Mouse (Mus musculus) neural tube, embryonic 14.5 days (tissue): ENCODE measurements around the gene Ccdc8. TPM values are rescaled to one million over a fixed set of nuclear protein-coding genes. Genes with fewer than 3 reads are reported as not detected.

Source experiments
- ATAC-seq: fragments of 200-750 bp; cut with Nextera tagmentation; 2 replicates; pipeline ENCODE4 v1.8.0; 2017; ENCODE audit warnings: low read depth, mild to moderate bottlenecking, moderate TSS enrichment, moderate library complexity
- H3K27ac ChIP-seq: fragments of 300-500 bp; sonication (generic); 2 replicates; pipeline ENCODE4 v1.5.1; 2014; ENCODE audit warnings: low read depth, mild to moderate bottlenecking, control low read depth, low read length, moderate library complexity, mixed read lengths
- H3K27me3 ChIP-seq: fragments of 300-500 bp; sonication (generic); 2 replicates; pipeline ENCODE4 v1.6.1; 2014; ENCODE audit warnings: low read length; ENCODE audit not compliant: control insufficient read depth, insufficient read depth
- H3K36me3 ChIP-seq: fragments of 300-500 bp; sonication (generic); 2 replicates; pipeline ENCODE4 v1.6.1; 2014; ENCODE audit warnings: low read length, mixed read lengths; ENCODE audit not compliant: control insufficient read depth, insufficient read depth
- H3K4me1 ChIP-seq: fragments of 300-500 bp; sonication (generic); 2 replicates; pipeline ENCODE4 v1.6.1; 2014; ENCODE audit warnings: low read length; ENCODE audit not compliant: control insufficient read depth, insufficient read depth
- H3K4me2 ChIP-seq: fragments of 300-500 bp; sonication (generic); 2 replicates; pipeline ENCODE4 v1.6.1; 2014; ENCODE audit warnings: mild to moderate bottlenecking, low read depth, low read length, control low read depth
- H3K4me3 ChIP-seq: fragments of 300-500 bp; sonication (generic); 2 replicates; pipeline ENCODE4 v1.5.1; 2014; ENCODE audit warnings: low read depth, low read length, control low read depth, mixed read lengths
- H3K9ac ChIP-seq: fragments of 300-500 bp; sonication (generic); replicated peaks from 2 replicates; pipeline ENCODE4 v1.6.1; 2014; ENCODE audit warnings: low read depth, mild to moderate bottlenecking, control low read depth, low read length, mixed read lengths
- H3K9me3 ChIP-seq: fragments of 300-500 bp; sonication (generic); 2 replicates; pipeline ENCODE4 v1.6.1; 2016; ENCODE audit warnings: low read length; ENCODE audit not compliant: control insufficient read depth
- WGBS: fragments of 180-500 bp; shearing (Covaris S2); extraction: QIAGEN DNeasy Blood & Tissue Kit; methylation state at CpG from one replicate; pipeline ENCODE4 v1.1.7; 2014; 5-methylcytosine and 5-hydroxymethylcytosine counted together
- polyA plus RNA-seq: library from polyadenylated mRNA; unstranded; fragments of >200 nt; fragmentation: Nextera tagmentation; extraction: Ambion mirVana; gene quantifications from 2 replicates; pipeline ENCODE4 v1.2.1, GENCODE M21; 2014

The Ccdc8 gene
- polyA plus RNA-seq, 1 experiment from 2014 or later, result 2.3 TPM

GRCm38 (mm10) chr7:17026710-17027587 is 34.4 kb downstream of the Ccdc8 start:
- peak overlapping the region; percentile 78 for H3K9ac ChIP-seq
- 0 out of 2 replicates have a peak overlapping the region, but pooled peaks have one; percentile 57 for H3K27ac ChIP-seq
- no peaks in the 10 kb centered on the region for H3K9me3 ChIP-seq
- H3K4me3 ChIP-seq, result peak overlapping the region; percentile 82
- ATAC-seq, result peak; percentile 4
- no peaks in the 10 kb centered on the region for H3K27me3 ChIP-seq
- 10% methylated on average over 24 of the region's 24 CpGs for WGBS
- H3K36me3 ChIP-seq, result 0 out of 2 replicates have a peak, but pooled peaks cover 2% of the 10 kb centered on the region
- peak overlapping the region; percentile 89 for H3K4me2 ChIP-seq
- H3K4me1 ChIP-seq, result peaks cover 14% of the 10 kb centered on the region

DNA sequence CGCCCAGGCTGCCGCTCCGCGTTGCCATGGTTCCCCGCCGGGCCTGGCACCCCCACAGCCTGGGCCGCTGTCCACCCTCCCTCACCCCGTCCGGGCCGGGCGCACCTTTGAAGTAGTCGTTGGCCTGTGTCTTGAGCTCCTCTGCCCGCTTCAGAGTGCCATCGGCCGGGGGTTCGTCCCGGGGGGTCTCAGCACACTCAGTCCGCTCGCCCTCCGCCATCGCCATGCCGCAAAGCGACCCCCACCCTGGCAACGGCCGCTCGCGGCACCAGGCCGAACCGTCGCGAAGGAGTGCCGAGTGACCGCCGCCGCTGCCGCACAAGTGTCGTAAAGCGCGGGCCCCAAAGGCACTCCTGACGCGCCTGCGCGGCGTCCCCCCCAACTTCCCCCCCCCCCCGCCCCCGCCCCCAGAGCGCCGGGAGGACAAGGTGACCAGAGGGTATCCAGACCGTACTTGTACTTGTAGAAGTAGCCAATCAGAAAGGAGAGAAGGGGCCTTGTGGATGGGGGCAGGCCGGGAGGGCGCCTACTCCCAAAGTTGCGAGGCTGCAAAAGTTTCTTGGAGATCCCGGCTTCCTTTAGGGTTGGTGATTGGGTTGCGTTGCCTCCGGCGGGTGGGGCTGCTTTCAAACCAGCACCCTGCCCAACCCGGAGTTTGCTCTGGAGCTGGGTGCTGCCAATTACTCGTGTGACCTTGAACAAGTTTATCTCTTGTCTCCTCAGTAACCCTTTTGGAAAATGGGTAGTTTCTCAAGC is 35.3 kb downstream of the Ccdc8 start, which contains the start of gene Ppp5c:
Ppp5c (minus strand) TSS at position 337 of the 756 bp plus-strand sequence.
- Histone ChIP-seq H3K4me2 (peak within 1 kb of the TSS; percentile 89), H3K36me3 (no peaks in the 10 kb centered on the region), H3K27ac (0 out of 2 replicates have a peak within 1 kb of the TSS, but pooled peaks have one; percentile 57), H3K9me3 (no peaks in the 10 kb centered on the region), H3K27me3 (no peaks in the 10 kb centered on the region), H3K4me3 (peak within 1 kb of the TSS; percentile 82), H3K9ac (peak within 1 kb of the TSS; percentile 78), H3K4me1 (peaks cover 14% of the 10 kb centered on the region)
- peak; percentile 87 for ATAC-seq
- WGBS, result under 1% methylated on average over 55 of the region's 58 CpGs

DNA sequence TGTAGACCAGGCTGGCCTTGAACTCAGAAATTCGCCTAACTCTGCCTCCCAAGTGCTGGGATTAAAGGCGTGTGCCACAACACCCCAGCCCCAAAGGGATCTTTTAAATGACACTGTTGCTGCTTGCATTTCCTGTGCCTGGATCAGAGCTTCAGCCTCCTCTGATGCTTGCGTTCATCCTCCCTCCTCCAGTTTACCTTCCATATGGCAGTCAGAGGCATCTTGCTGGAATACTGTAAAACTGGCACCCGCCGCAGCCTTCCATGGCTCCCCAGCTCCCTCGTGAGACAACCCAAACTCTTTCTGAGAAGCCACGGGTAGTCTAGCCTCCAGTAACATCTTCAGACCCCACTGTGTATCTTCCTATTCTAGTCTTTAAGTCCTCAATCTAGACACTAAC is 36.4 kb downstream of the Ccdc8 start:
- Histone ChIP-seq H3K4me2 (no peak overlapping the region), H3K27ac (no peak overlapping the region), H3K9me3 (no peaks in the 10 kb centered on the region), H3K27me3 (no peaks in the 10 kb centered on the region), H3K4me1 (peaks cover 14% of the 10 kb centered on the region), H3K9ac (no peak overlapping the region), H3K36me3 (no peaks in the 10 kb centered on the region), H3K4me3 (no peak overlapping the region)
- ATAC-seq, result no peak
- 77% methylated on average over 7 of the region's 7 CpGs for WGBS

DNA sequence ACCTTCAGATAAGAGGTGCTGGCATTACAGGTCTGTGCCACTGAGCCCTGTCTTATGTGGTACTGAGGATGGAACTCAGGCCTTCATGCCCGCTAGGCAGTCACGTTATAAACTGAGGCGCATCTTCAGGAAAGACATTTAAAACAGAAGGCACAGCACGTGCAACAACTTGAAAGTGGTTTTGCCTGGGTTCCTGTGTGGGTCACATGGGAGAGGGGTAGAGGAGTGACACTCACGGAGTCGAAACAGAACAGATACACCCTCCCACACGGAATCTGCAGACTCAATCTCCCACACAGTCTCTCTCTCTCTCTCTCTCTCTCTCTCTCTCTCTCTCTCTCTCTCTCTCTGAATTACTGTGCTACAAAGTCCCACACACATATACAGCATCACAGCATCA is 37.7 kb downstream of the Ccdc8 start:
- Histone ChIP-seq H3K9ac (no peak overlapping the region), H3K4me1 (peaks cover 14% of the 10 kb centered on the region), H3K4me2 (no peak overlapping the region), H3K36me3 (no peaks in the 10 kb centered on the region), H3K27me3 (no peaks in the 10 kb centered on the region), H3K4me3 (no peak overlapping the region), H3K9me3 (no peaks in the 10 kb centered on the region), H3K27ac (no peak overlapping the region)
- 86% methylated on average over 7 of the region's 7 CpGs for WGBS
- ATAC-seq, result no peak

DNA sequence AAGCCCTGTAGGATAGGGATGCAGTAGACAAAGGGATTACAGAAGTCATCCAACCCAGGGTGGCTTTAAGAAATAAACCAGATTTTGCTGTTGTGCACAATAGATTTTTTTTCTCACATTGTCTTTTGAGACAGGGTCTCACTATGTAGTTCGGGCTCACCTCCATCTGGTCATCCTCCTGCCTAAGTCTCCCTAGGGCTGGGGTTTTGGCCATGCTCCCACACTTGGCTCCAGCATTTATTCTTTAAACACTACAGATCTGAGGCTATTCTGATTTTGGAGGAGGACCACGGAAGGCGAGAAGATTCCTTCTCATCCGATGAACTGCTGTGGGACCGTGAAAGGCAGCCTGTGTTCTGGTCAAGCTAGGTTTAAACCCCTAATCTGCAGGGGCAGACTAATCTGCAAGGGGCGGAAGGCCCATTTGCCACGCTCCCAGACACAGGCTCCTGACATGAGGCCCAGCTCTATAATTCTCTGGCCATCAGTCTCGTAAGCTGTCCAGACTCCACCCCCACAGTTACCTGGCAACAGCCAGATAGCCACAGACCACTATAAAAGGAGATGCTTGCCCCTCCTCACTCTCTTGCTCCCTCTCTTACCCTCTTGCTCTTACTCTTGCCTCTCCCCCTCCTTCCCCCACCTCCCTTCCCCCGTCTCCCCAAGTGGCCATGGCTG is 45.6 kb downstream of the Ccdc8 start:
- Histone ChIP-seq H3K9ac (no peak overlapping the region), H3K27me3 (no peaks in the 10 kb centered on the region), H3K36me3 (no peaks in the 10 kb centered on the region), H3K4me3 (no peak overlapping the region), H3K4me1 (no peaks in the 10 kb centered on the region), H3K9me3 (no peaks in the 10 kb centered on the region), H3K4me2 (no peak overlapping the region), H3K27ac (no peak overlapping the region)
- 35% methylated on average over 9 of the region's 9 CpGs for WGBS
- ATAC-seq, result peak; percentile 58; the same call in 1 of the 2 replicates

DNA sequence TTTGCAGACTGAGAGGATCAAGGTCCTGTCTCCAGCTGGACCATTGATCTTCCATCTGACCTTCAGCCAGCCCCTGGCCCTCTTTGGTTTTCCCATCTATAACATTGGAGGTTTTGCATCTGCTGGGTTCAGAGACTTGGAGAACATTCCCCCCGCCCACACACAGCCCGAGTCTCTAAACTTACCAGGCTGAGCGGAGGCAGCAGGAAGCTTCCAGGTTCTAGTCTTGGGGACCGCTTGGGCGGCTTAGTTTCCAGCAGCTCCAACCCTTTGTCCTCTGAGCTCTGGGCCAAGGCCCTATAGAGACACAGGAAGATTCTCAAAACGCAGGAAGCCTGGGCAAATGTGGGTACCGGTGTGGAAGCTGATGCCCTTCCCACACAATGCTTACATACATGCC is 46.9 kb downstream of the Ccdc8 start:
- Histone ChIP-seq H3K4me3 (no peak overlapping the region), H3K36me3 (no peaks in the 10 kb centered on the region), H3K9ac (no peak overlapping the region), H3K4me1 (no peaks in the 10 kb centered on the region), H3K4me2 (no peak overlapping the region), H3K27ac (no peak overlapping the region), H3K27me3 (no peaks in the 10 kb centered on the region), H3K9me3 (no peaks in the 10 kb centered on the region)
- WGBS, result 96% methylated on average over 7 of the region's 7 CpGs
- no peak for ATAC-seq

- no peaks in the 10 kb centered on the region for H3K27me3 ChIP-seq
- 50% methylated on average over 1 of the region's 1 CpGs for WGBS
- no peaks in the 10 kb centered on the region for H3K36me3 ChIP-seq
- H3K4me3 ChIP-seq, result no peak overlapping the region
- H3K4me1 ChIP-seq, result no peaks in the 10 kb centered on the region
- H3K27ac ChIP-seq, result no peak overlapping the region
- no peak for ATAC-seq
- no peak overlapping the region for H3K4me2 ChIP-seq
- no peak overlapping the region for H3K9ac ChIP-seq
- no peaks in the 10 kb centered on the region for H3K9me3 ChIP-seq
Observed at GRCm38 (mm10) chr7:17045743-17046142, 53.2 kb downstream of the Ccdc8 start.
